Mouse (Mus musculus) kidney, adult 2 months (tissue): Measurements from ENCODE around the gene Nek9.

ENCODE experiments used
- CTCF ChIP-seq: fragments of 200-500 bp; conservative IDR thresholded peaks from 2 replicates; pipeline ENCODE4 v1.5.1; 2011; ENCODE audit warnings: low read depth, mild to moderate bottlenecking, control low read depth, low read length, moderate library complexity, mixed read lengths; ENCODE audit not compliant: insufficient read depth, insufficient read length
- POLR2A ChIP-seq: fragments of 200-500 bp; IDR thresholded peaks from one replicate; pipeline ENCODE4 v1.6.1; 2011; ENCODE audit warnings: low read depth, low read length, control low read depth

- TF ChIP-seq CTCF = no peak
- TF ChIP-seq POLR2A = peak; percentile 53
Observed at GRCm38 (mm10) chr12:85339243-85339729, at the start of gene Nek9.
